Mouse (Mus musculus): Measurements from ENCODE around the gene Tmf1.

DNA sequence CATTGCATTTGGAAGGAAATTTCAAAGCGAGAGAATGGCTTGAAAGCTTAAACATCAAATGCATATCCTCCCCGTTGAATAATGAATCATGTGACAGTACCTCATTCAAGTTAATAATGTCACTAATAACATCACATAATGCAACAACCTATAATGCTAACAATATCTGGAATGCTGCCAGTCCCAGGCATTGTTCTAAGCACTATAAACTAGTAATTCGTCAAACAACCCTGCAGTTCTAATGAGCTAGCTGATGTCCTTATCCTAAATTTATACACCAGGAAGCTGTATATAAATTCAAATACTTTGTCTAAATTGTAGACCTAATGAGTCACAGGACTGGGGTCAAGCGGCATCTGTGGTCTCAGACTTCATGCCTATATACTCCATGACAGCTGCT is 58.0 kb downstream of the Tmf1 start:
- no peak for TF ChIP-seq CTCF (IDR thresholded peaks at IDR 0.05)
- no peak for TF ChIP-seq POLR2A (IDR thresholded peaks at IDR 0.05; ENCODE audit: insufficient read depth, low read depth, low read length)
- TF ChIP-seq EP300 (IDR thresholded peaks at IDR 0.05; ENCODE audit: insufficient read depth, low read depth, low read length), result no peak
